Mouse (Mus musculus) megakaryocyte-erythroid progenitor cell, adult 5-6 weeks (primary cell): Measurements from ENCODE around the gene Lacc1. TPM values are rescaled to one million over a fixed set of nuclear protein-coding genes. Genes with fewer than 3 reads are reported as not detected.
"Not testable (repeated sequence)": the region's sequence is repeated elsewhere in the genome, so short reads cannot be mapped to it uniquely, and the experiment has no call there.

ENCODE experiments used
- ATAC-seq: replicated peaks from 2 replicates; pipeline ENCODE4 v1.8.0; 2016; ENCODE audit warnings: mild to moderate bottlenecking, inconsistent platforms; ENCODE audit not compliant: severe bottlenecking, poor library complexity, low FRiP score, low TSS enrichment
- total RNA-seq, 2 experiments: library from RNA; stranded (forward) in 1 of 2; stranded (reverse) in 1 of 2; fragments of 200-1000, 215-1000 nt in 1 of 2; fragments of >200 nt in 1 of 2; fragmentation: Nextera tagmentation in 1 of 2; gene quantifications; 2 replicates each; pipeline ENCODE4 v1.2.3; 2014 to 2017

Lacc1 gene
- total RNA-seq (2014; fragmentation: Nextera tagmentation) (3.0 and 3.5 TPM in 2 replicates), total RNA-seq (2017) (1.3 and 2.7 TPM in 2 replicates)

DNA sequence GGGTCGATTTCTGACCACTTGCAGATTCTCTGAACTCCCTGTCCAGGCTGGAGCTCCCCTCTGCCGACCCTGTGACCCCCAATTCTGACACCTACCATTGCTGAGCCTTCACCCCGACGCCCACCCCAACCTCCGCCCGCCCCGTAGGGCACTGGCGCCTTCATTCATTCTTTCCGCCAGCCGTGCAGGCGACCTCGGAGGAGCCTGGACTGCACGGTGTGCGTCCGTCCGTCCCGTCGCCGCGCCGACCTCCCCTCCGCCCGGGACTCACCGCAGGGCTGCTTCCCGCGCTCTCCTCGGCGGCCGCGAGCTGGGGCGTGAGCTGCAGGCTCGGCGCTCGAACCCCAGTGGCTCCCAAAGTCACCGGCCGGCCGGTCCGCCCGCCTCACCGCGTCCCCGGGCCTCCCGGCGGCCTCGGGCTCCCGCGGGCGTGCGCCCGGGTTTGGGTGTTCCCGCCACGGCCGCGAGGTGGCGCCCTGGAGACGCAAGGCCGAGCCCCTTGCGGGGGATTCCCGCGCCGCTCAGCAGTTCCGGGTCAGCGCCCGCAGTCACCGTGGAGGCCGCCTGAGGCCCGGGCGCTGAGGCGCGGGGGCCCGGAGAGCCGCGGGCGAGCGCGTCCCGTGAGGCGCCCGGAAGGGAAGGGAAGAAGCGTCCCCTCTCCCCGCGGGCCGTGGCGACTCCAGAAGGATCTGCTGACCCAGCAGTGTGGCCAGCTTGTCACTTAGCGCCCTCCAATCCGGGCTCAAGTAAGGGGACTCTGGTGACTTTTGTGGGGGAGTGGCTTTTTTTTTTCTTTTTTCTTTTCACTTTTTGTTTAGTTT is at the start of gene Lacc1, which contains the start of gene Ccdc122:
Gene Lacc1 (minus strand): TSS at position 679 of the 821 bp plus-strand sequence.
Gene Ccdc122 (plus strand): TSS at position 547 of the 821 bp plus-strand sequence.
- ATAC-seq = peak; percentile 88

DNA sequence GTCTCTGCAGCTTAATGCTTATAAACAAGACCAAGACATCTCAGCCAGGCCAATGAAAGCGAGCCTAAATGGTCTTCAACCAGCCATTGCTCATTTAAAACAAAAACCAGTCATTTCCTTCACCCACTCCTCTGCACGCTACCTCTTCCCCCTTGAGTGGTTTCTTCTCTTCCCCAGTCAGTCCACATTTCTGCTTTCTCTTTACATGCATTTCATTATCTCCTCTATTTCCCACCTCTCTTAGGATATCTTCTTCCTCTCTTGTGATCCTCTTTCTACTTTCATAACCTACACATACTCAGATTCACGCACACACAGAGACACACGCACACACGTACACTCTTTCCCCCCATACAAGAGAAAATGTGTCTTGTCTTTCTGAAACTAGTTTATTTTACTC is 44.5 kb upstream of the Lacc1 start:
- no peak for ATAC-seq

DNA sequence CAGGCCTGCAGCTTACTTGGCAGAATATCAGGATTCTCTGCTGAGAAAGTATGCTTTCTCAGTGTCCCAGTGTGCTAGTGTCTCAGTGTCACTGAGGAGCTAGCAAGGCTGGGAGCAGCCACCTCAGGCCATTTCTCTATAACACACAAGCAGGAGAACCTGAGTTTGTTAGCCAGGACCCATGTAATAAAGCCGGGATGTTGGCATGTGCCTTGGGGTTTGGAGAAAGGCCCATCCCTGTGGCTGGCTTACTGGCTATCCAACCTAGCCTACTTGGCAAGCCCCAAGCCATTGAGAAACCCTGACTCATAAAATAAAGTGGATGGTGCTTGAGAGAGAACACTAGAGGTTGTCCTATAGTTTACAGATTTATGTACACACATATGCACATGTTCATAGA is 32.7 kb upstream of the Lacc1 start:
- ATAC-seq = no peak

DNA sequence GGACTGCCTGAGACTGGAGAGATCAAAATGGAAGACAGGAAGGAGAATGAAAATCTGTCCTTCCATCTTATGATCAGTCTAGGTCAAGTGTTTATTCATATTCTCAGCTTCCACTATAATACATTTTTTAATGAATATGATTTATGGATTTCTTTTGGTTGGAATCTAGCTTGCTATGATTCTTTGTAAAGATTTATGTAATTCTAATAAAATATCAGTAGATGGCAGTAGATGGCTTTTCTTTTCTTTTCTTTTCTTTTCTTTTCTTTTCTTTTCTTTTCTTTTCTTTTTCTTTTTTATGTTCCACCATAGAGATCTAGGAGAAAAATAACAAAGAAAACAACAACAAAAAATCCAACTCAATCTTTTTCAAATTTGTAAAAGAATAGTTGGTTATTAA is 16.6 kb upstream of the Lacc1 start:
- ATAC-seq = no peak

DNA sequence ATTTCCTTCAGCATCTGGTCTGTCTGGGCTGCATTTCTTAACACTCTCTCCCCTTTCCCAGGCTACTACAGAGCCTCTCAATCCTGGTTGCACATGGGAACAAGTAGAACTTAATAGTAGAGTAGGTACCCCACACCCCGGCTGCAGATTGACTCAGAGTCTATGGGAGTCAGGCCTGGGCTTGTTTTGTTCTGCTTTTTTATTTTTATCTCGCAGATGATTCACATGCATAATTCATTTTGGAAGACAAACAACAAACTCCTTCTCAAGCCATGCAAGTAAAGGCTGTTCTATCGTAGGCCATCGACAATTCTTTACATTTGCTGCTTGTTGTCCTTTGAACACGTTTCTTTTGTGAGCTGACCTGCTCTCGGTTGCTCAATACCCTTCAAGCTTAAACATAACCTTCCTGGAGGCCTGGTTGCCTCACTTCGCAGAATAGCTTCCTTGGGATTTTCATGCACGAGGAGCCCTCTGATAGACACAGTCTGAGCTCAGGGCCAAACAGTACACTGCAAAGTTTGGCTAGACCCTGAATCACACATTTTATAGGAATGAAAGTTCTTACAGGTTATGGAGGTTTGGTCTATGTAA is 1.2 kb upstream of the Lacc1 start:
- ATAC-seq = no peak

DNA sequence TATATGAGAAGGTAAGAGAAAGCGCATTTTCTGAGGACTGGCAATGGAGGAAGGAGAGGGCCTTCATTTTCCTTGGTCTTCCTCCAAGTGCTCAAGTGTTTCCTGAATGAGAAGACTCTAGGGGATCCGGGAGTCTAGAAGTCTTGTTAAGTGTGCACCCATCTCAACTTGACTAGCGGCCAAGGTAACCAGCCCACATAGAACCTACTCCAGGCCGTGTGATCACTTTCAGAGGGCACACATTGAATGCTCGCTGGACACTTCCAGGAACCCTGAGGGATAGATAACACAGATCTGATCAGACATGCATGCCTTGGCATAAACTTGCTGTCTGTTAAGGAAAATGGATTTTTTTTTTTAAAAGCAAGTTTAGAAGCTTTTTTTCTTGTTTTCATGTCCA is 626 bp upstream of the Lacc1 start:
- no peak for ATAC-seq

DNA sequence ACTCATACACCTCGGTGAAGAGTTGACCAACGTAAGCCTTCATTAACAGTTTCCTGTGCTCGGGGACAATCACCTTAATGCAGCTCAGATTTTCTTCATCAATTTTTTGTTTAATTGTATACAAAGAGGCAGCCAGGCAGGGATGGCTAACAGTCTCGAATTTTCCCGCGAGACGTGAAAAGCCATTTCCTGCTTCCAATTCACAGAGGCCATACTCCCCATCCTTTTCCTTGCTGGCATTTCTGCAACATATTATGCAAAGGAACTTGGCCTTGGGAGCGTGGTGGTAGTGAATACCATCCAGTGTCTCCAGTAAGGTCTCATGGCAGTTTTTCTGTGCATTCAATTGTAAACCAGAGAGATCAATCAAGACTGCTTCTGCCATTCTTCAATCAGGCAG is 1.7 kb downstream of the Lacc1 start:
- ATAC-seq = no peak

DNA sequence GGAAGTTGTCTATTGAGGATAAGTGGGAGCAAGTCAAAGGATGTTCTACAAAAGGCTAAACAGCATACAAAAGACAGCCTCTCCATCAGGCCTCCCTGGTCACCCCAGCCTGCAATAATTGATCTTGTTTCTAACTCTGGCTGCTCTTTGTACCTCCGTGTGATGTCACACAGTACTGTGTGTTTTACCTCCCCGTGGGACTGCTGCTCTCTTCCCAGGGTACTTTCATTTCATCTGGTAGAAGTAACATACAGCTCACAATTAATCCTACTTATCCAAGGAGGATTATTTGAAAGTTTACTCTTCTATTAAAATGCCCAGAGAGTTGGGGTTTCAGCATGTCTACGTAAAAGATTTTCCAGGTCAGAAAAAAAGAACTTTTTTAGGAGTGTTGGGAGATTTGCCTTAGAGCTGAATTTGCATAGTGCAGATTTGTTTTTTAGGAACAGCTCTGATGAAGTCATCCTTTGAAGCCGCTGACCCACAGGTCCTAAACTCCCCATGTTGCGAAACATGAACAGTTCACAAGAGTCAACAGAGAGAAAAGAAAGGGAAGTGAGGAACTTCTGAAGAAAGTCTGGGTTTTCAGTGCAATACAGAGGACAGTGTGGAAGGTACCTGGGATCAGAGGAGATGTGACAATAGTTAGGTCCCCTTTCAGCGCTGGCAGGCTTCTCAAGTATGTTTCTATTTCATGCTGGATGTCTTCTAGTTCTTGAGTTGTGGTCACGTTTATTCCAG is 2.4 kb downstream of the Lacc1 start:
- no peak for ATAC-seq

DNA sequence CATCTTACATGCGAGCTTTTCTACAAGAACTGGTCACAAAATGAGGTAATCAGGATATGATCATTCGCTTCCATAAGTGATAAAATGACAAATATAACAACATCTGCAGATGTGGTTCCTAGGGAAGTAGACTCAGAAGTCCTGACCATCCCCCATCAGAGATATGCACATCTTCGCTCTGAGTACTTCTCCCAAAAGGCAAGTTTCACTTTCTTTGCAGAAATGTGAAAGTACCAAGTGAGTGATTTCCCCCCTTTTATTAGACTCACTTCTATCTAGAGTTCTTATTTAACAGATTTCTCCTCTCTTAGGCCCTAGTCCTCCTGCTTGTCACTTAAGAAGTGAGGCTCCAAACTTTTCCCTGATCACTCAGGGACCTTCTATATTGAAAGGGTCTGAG is 3.3 kb downstream of the Lacc1 start:
- ATAC-seq = no peak

DNA sequence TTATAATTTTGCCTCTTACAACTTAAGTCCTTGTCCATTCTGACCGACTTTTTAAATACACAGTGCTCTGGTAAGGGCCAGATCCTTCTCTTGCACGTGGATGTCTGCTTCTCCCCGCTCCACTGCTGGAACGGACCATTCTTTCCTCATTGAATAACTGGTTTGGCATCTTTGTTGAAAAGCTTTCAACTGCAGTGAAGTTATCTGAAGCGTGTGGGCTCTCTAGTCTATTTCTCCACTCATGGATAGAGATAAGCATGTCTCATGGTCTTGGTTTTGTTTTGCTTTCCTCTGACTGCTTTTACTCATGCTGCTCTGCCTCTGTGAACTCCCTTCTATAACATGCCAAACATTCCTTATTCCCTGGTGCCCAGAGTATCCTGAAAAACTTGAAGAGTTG is 4.3 kb downstream of the Lacc1 start:
- ATAC-seq = no peak

DNA sequence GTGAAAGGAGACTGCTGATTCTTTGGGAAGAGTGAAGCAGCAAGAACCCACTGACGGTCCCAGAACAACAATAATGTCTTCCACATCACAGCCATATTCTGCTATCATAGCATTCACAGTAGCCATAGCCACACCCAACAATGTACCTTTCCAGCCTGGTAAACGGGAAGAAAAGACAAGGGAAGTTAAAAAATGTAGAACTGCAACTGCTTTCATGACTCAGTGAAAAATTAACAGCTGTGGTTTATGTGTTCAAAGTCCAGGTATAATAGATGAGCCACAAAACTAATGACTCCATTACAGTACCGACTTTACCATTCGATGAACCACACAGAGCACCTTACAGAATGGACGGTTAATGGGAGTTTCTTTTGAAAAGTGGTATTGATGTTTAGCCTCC is 5.9 kb downstream of the Lacc1 start:
- no peak for ATAC-seq

DNA sequence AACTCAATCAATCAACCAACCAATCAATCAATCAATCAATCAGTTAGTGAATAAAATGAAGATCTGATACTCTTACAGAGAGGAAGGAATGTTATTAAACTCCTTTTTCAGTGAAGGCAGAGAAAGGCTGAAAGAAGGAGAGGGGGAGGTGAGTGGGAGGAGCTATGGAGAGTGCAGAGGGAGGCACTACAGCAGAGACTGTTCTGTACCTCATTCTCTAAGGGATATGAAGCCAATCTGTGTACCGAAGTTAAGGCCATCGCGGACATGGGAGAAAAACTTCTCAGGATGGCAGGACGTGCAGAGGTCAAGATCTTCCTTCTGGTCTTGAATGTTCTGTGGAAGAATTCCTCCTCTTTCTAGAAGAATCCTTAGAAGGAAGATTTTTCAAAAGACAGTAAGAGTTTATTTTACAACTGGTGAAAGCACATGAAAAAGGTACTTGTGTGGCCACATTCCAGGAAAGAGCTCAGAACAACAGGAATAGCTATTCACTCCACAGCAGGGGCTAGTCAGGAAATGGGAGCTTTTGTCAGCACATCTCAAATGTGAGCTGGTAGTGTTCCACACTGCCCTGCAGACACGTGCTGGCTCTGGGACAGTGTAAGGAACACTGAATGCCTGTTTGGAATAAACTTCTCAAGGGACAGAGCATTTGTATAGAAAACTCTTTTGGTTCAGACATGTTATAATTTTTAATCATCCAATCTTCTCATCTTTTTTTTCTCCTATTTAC is 7.2 kb downstream of the Lacc1 start:
- ATAC-seq = no peak

DNA sequence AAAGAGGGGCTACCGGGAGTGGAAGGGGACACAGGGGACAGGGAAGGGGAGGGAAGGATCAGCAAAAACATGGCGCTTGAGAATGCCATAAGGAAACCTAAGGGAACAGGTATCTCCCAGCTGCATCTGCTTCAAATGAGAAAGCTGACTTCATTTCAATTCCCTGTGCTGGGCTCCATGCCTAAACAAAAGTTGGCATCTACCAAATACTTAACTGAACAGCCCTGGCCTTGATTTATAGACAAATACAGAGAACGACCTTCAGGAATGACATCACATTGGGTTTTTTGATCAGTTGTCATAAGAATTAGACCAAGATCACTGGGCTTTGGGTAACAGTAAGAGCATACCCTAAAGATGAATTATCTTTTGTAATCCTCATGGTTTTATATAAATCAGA is 12.2 kb downstream of the Lacc1 start:
- no peak for ATAC-seq

DNA sequence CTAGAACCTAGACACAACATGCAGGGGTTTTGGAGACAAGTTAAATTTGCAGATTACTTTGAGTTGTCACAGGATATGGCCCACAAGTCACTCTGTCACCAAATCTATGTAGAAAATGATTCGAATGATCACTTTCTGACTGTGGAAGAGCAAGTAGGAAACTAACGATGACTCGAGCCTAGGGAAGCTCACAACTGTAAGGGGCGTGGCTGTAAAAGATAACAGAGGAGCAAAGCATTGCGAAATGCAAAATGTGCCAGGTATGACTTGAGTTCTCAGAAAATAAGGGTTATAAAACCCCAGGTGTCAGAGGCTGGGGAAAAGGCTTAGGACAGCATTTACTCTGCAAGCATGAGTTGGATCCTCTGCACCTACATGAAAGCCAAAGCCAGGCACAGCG is 19.5 kb downstream of the Lacc1 start:
- peak; percentile 30; the same call in 1 of the 2 replicates for ATAC-seq

DNA sequence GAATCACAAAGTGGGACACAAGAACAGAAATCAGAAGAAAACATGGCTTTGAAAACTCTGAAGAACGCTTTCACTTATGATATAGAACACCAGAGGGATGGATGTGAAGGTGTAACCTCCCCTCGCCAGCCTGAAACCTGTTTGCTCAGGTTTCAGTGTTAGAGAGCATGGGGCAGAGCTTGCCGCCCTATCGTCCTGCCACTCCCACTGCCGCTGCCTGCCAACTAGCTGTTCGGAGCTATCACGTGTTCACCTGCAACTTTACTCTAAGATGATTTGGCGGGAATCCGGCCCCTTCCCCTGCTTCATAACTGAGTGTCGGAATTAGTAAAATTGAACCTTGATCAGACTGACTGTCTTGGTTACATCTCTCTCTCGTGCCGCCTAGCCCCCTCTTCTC is 19.9 kb downstream of the Lacc1 start:
- ATAC-seq = not testable (repeated sequence)

DNA sequence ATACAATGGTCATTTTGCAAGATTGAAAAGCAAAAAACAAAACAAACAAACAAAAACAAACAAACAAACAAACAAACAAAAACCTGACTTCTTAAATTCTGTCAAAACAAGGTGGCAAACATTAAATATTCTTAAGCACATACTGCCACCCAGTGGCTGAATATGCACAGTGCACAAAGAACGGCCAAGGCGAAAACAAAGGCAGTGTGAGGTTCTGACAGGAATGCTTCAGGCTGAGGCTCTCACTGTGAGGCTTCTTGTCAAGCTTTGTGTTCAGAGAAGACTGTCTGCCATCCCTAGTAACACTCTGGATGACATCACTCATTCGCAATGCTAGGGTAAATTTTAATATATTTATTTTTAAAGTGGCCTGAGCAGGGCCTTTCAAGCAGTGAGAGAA is 24.9 kb downstream of the Lacc1 start:
- ATAC-seq = peak; percentile 55; the same call in 1 of the 2 replicates

DNA sequence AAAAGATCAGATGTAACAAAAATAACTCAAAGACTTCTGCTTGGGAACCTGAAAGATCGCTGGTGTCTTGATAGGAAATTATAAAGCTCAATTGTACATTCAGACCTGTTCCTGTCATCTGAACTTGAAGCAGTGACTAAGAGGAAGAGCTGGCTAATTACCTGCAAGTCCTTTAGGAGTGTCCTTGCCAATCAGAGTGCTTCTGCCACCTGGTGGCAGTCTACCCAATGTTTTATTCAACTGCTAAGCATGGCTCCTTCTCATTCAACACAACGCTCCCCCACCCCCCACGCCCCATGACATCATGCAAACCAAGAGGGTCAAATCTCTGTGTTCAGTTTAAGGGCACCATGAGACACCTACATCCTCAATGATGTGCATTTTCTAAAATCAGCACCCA is 28.5 kb downstream of the Lacc1 start:
- ATAC-seq = peak; percentile 79

DNA sequence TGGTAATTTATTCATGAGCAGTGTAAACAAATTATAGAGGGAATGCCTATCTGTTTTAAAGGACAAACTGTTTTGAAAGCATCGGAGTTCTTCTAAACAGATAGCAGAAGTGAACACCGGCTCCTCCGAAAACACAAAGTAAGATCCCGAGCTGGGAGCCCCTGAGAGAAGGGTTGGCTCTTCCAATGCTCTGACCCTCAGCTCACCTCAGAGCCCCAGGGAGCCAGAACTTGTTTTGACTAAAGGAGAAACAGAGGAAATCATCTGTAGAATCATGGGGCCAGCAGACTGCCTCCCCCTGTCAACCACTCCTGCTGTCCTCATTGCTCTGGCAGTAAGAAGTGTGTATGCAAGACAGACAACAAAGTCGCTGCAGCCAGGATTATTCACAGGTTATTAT is 31.1 kb downstream of the Lacc1 start:
- ATAC-seq = no peak

DNA sequence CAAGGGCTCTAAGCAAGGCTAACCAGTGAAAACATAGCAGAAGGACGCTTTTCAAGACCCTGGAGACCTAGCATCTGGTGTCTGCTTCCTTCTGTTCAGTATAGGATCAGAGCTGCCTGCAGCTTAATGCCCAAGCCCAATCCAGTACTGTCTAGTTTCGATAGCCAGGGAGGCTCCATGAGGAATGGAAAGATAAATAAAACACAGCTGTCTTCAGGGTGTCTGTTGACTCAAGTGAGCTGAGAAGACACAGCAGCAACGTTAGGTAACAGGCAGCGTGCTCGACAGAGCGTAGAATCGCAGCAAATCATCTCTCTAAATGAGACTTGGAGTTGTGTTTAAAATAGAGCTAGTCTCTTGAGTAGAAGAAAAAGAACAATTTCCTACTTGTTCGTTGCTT is 32.0 kb downstream of the Lacc1 start:
- ATAC-seq = no peak

DNA sequence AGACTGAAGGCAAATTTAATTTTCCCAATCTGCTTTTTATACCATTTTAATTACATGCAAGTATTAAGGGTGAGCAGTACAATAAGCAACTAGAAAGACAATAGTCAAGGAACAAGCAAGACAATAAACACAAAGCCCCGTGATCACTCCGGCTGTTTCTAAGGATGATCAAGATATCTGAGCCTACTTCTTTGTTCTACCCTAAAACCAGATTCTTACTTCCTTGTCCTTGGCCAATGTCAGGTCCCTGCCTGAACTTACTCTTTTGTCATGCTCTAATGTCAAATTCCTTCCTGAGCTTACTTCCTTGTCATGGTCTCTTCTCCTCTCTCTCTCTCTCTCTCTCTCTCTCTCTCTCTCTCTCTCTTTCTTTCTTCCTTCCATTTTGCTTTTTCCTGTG is 46.4 kb downstream of the Lacc1 start:
- not testable (repeated sequence) for ATAC-seq
